Mouse (Mus musculus) liver, embryonic 14.5 days (tissue): Measurements from ENCODE around the gene Yju2. TPM values are rescaled to one million over a fixed set of nuclear protein-coding genes. Genes with fewer than 3 reads are reported as not detected.

Experiments
- ATAC-seq: fragments of 200-750 bp; cut with Nextera tagmentation; 2 replicates; pipeline ENCODE4 v1.8.0; 2017; ENCODE audit warnings: moderate number of reproducible peaks, mild to moderate bottlenecking, moderate library complexity; ENCODE audit not compliant: insufficient read depth
- DNase-seq, 3 experiments: peaks; one replicate each; pipeline ENCODE4 v3.0.0-alpha.2; 2012 to 2013; ENCODE audit warnings: low read depth in 3 of 3, low spot score in 3 of 3
- H3K27ac ChIP-seq: fragments of 300-500 bp; sonication (generic); 2 replicates; pipeline ENCODE4 v1.5.1; 2014; ENCODE audit warnings: moderate library complexity, mild to moderate bottlenecking, control low read depth, inconsistent platforms
- H3K27me3 ChIP-seq: fragments of 300-500 bp; sonication (generic); 2 replicates; pipeline ENCODE4 v1.6.1; 2014; ENCODE audit warnings: mild to moderate bottlenecking, low read length, moderate library complexity; ENCODE audit not compliant: control insufficient read depth, insufficient read depth
- H3K36me3 ChIP-seq: fragments of 300-500 bp; sonication (generic); replicated peaks from 2 replicates; pipeline ENCODE4 v1.6.1; 2014; ENCODE audit warnings: low read depth; ENCODE audit not compliant: control insufficient read depth, insufficient read depth
- H3K4me1 ChIP-seq, 2 experiments: fragments of 200-500 bp in 1 of 2; fragments of 300-500 bp in 1 of 2; sonication (generic) in 1 of 2; replicated peaks; 2 replicates each; pipeline ENCODE4 v1.6.1; 2012 to 2014; ENCODE audit warnings: antibody characterized with exemption in 1 of 2, inconsistent platforms in 1 of 2, low read length in 1 of 2; ENCODE audit not compliant: control insufficient read depth in 2 of 2, insufficient read depth in 2 of 2
- H3K4me2 ChIP-seq: fragments of 300-500 bp; sonication (generic); 2 replicates; pipeline ENCODE4 v1.6.1; 2014; ENCODE audit warnings: low read depth, mild to moderate bottlenecking, control low read depth, moderate library complexity
- H3K4me3 ChIP-seq, 2 experiments: fragments of 200-500 bp in 1 of 2; fragments of 300-500 bp in 1 of 2; sonication (generic) in 1 of 2; 2 replicates each; pipeline ENCODE4 v1.5.1; 2012 to 2014; ENCODE audit warnings: low read depth in 2 of 2, low read length in 2 of 2, mild to moderate bottlenecking in 2 of 2, control low read depth in 1 of 2, inconsistent platforms in 1 of 2, moderate library complexity in 1 of 2; ENCODE audit not compliant: insufficient read depth in 1 of 2
- H3K9ac ChIP-seq: fragments of 300-500 bp; sonication (generic); replicated peaks from 2 replicates; pipeline ENCODE4 v1.6.1; 2014; ENCODE audit warnings: mild to moderate bottlenecking, control low read depth, moderate library complexity
- H3K9me3 ChIP-seq: fragments of 300-500 bp; sonication (generic); 2 replicates; pipeline ENCODE4 v1.6.1; 2016; ENCODE audit warnings: low read length, mixed read lengths; ENCODE audit not compliant: control insufficient read depth
- CTCF ChIP-seq: IDR thresholded peaks from 2 replicates; pipeline ENCODE4 v1.5.1; 2016; ENCODE audit warnings: antibody characterized with exemption, low read depth, control low read depth
- EP300 ChIP-seq: IDR thresholded peaks from 2 replicates; pipeline ENCODE4 v1.6.1; 2016; ENCODE audit warnings: antibody characterized with exemption, low read depth
- WGBS: fragments of 180-500 bp; shearing (Covaris S2); extraction: QIAGEN DNeasy Blood & Tissue Kit; methylation state at CpG from one replicate; pipeline ENCODE4 v1.1.7; 2014; ENCODE audit not compliant: insufficient replicate concordance; 5-methylcytosine and 5-hydroxymethylcytosine counted together
- polyA plus RNA-seq, 2 experiments: library from polyadenylated mRNA; depleted of rRNA in 1 of 2; stranded (reverse) in 1 of 2; unstranded in 1 of 2; fragments of >200 nt; fragmentation: Nextera tagmentation in 1 of 2; extraction: Ambion mirVana in 1 of 2; gene quantifications; 2 replicates each; pipeline versions ENCODE4 v1.2.1 to v1.2.3; 2012 to 2014

The Yju2 gene
- polyA plus RNA-seq, 2 experiments = 5.1 to 5.2 TPM

GRCm38 (mm10) chr17:56016793-56017785 lies 58.2 kb downstream of the Yju2 start:
- peaks cover 17% of the 10 kb centered on the region for H3K36me3 ChIP-seq
- H3K4me1 ChIP-seq = no peaks in the 10 kb centered on the region
- H3K4me2 ChIP-seq = no peak overlapping the region
- H3K27me3 ChIP-seq = no peaks in the 10 kb centered on the region
- H3K27ac ChIP-seq = no peak overlapping the region
- TF ChIP-seq CTCF (no peak), EP300 (no peak)
- WGBS = 80% methylated on average over 15 of the region's 15 CpGs
- no peak for DNase-seq
- no peak overlapping the region for H3K9ac ChIP-seq
- no peak for ATAC-seq
- H3K9me3 ChIP-seq = no peaks in the 10 kb centered on the region
- no peak overlapping the region for H3K4me3 ChIP-seq

- Histone ChIP-seq H3K27me3 (no peaks in the 10 kb centered on the region), H3K27ac (no peak overlapping the region), H3K4me3 (no peak overlapping the region), H3K36me3 (peaks cover 17% of the 10 kb centered on the region), H3K4me1 (0 out of 4 replicates have a peak, but pooled peaks cover 0 to 2% of the 10 kb centered on the region in 2 experiments), H3K9ac (no peak overlapping the region), H3K4me2 (no peak overlapping the region), H3K9me3 (no peaks in the 10 kb centered on the region)
- ATAC-seq (no peak), DNase-seq (no peak)
- WGBS = 86% methylated on average over 7 of the region's 7 CpGs
- no peak for TF ChIP-seq CTCF
- TF ChIP-seq EP300 = no peak
Measured at GRCm38 (mm10) chr17:56017848-56018247, 58.9 kb downstream of the Yju2 start.

Other genes with a start within 250 kb of the Yju2 start
- 4.9 and 8.4 TPM in 2 replicates for gene Pot1b, start 246.5 kb upstream of the Yju2 start, polyA plus RNA-seq (2012; rRNA removed)
- gene Pot1b, start 246.5 kb upstream of the Yju2 start, polyA plus RNA-seq (2014; fragmentation: Nextera tagmentation; extraction: Ambion mirVana) = 2.9 and 3.7 TPM in 2 replicates
- 0.84 and 0.98 TPM in 2 replicates for gene Adgre4, start 209.1 kb upstream of the Yju2 start, polyA plus RNA-seq (2012; rRNA removed)
- 1.9 and 2.3 TPM in 2 replicates for gene Adgre4, start 209.1 kb upstream of the Yju2 start, polyA plus RNA-seq (2014; fragmentation: Nextera tagmentation; extraction: Ambion mirVana)
- 0.40 and 0.71 TPM in 2 replicates for gene Zfp119a, start 80.2 kb upstream of the Yju2 start, polyA plus RNA-seq (2012; rRNA removed)
- gene Zfp119a, start 80.2 kb upstream of the Yju2 start, polyA plus RNA-seq (2014; fragmentation: Nextera tagmentation; extraction: Ambion mirVana) = 2.1 and 2.2 TPM in 2 replicates
- gene Zfp959, start 67.0 kb upstream of the Yju2 start, polyA plus RNA-seq (2012; rRNA removed) = 1.6 and 2.6 TPM in 2 replicates
- 4.1 and 4.7 TPM in 2 replicates for gene Zfp959, start 67.0 kb upstream of the Yju2 start, polyA plus RNA-seq (2014; fragmentation: Nextera tagmentation; extraction: Ambion mirVana)
- gene Zfp119b, start 9.6 kb upstream of the Yju2 start, polyA plus RNA-seq (2012; rRNA removed) = 0.44 and 0.76 TPM in 2 replicates
- gene Zfp119b, start 9.6 kb upstream of the Yju2 start, polyA plus RNA-seq (2014; fragmentation: Nextera tagmentation; extraction: Ambion mirVana) = 2.1 and 2.5 TPM in 2 replicates
- gene Ebi3, start 6.5 kb upstream of the Yju2 start, polyA plus RNA-seq (2012; rRNA removed) = 4.1 and 5.5 TPM in 2 replicates
- 3.0 and 4.5 TPM in 2 replicates for gene Ebi3, start 6.5 kb upstream of the Yju2 start, polyA plus RNA-seq (2014; fragmentation: Nextera tagmentation; extraction: Ambion mirVana)
- gene Shd, start 11.4 kb downstream of the Yju2 start, polyA plus RNA-seq (2012; rRNA removed) = 0.31 and 0.83 TPM in 2 replicates
- gene Shd, start 11.4 kb downstream of the Yju2 start, polyA plus RNA-seq (2014; fragmentation: Nextera tagmentation; extraction: Ambion mirVana) = not detected in 2 replicates
- 0.27 and 0.30 TPM in 2 replicates for gene Fsd1, start 27.4 kb downstream of the Yju2 start, polyA plus RNA-seq (2012; rRNA removed)
- 0.19 and 0.33 TPM in 2 replicates for gene Fsd1, start 27.4 kb downstream of the Yju2 start, polyA plus RNA-seq (2014; fragmentation: Nextera tagmentation; extraction: Ambion mirVana)
- 1.9 and 2.0 TPM in 2 replicates for gene Stap2, start 46.5 kb downstream of the Yju2 start, polyA plus RNA-seq (2012; rRNA removed)
- 1.8 and 2.8 TPM in 2 replicates for gene Stap2, start 46.5 kb downstream of the Yju2 start, polyA plus RNA-seq (2014; fragmentation: Nextera tagmentation; extraction: Ambion mirVana)
- gene Mpnd, start 46.6 kb downstream of the Yju2 start, polyA plus RNA-seq (2012; rRNA removed) = 15.7 TPM in 2 replicates
- gene Mpnd, start 46.6 kb downstream of the Yju2 start, polyA plus RNA-seq (2014; fragmentation: Nextera tagmentation; extraction: Ambion mirVana) = 12.9 and 14.8 TPM in 2 replicates
- 28.8 and 30.0 TPM in 2 replicates for gene Sh3gl1, start 77.5 kb downstream of the Yju2 start, polyA plus RNA-seq (2012; rRNA removed)
- gene Sh3gl1, start 77.5 kb downstream of the Yju2 start, polyA plus RNA-seq (2014; fragmentation: Nextera tagmentation; extraction: Ambion mirVana) = 32.5 and 32.9 TPM in 2 replicates
- gene Chaf1a, start 81.3 kb downstream of the Yju2 start, polyA plus RNA-seq (2012; rRNA removed) = 10.8 and 14.6 TPM in 2 replicates
- 10.2 and 13.0 TPM in 2 replicates for gene Chaf1a, start 81.3 kb downstream of the Yju2 start, polyA plus RNA-seq (2014; fragmentation: Nextera tagmentation; extraction: Ambion mirVana)
- gene Ubxn6, start 115.9 kb downstream of the Yju2 start, polyA plus RNA-seq (2012; rRNA removed) = 7.3 TPM in 2 replicates
- gene Ubxn6, start 115.9 kb downstream of the Yju2 start, polyA plus RNA-seq (2014; fragmentation: Nextera tagmentation; extraction: Ambion mirVana) = 10.8 and 12.2 TPM in 2 replicates
- 18.2 and 29.5 TPM in 2 replicates for gene Hdgfl2, start 120.5 kb downstream of the Yju2 start, polyA plus RNA-seq (2012; rRNA removed)
- gene Hdgfl2, start 120.5 kb downstream of the Yju2 start, polyA plus RNA-seq (2014; fragmentation: Nextera tagmentation; extraction: Ambion mirVana) = 26.0 and 36.0 TPM in 2 replicates
- 0.01 TPM in 2 replicates for gene Plin4, start 150.7 kb downstream of the Yju2 start, polyA plus RNA-seq (2012; rRNA removed)
- gene Plin4, start 150.7 kb downstream of the Yju2 start, polyA plus RNA-seq (2014; fragmentation: Nextera tagmentation; extraction: Ambion mirVana) = 0.03 TPM in 1 of 2 replicates, not detected in the other
- 0.11 and 0.29 TPM in 2 replicates for gene Plin5, start 158.5 kb downstream of the Yju2 start, polyA plus RNA-seq (2012; rRNA removed)
- 0.34 and 0.35 TPM in 2 replicates for gene Plin5, start 158.5 kb downstream of the Yju2 start, polyA plus RNA-seq (2014; fragmentation: Nextera tagmentation; extraction: Ambion mirVana)
- 0.09 and 0.10 TPM in 2 replicates for gene Lrg1, start 162.9 kb downstream of the Yju2 start, polyA plus RNA-seq (2012; rRNA removed)
- gene Lrg1, start 162.9 kb downstream of the Yju2 start, polyA plus RNA-seq (2014; fragmentation: Nextera tagmentation; extraction: Ambion mirVana) = 0.29 and 0.67 TPM in 2 replicates
- 0.92 and 1.1 TPM in 2 replicates for gene Sema6b, start 181.2 kb downstream of the Yju2 start, polyA plus RNA-seq (2012; rRNA removed)
- gene Sema6b, start 181.2 kb downstream of the Yju2 start, polyA plus RNA-seq (2014; fragmentation: Nextera tagmentation; extraction: Ambion mirVana) = 0.43 and 0.71 TPM in 2 replicates
- gene Tnfaip8l1, start 203.4 kb downstream of the Yju2 start, polyA plus RNA-seq (2012; rRNA removed) = 1.5 and 1.8 TPM in 2 replicates
- 2.4 and 2.7 TPM in 2 replicates for gene Tnfaip8l1, start 203.4 kb downstream of the Yju2 start, polyA plus RNA-seq (2014; fragmentation: Nextera tagmentation; extraction: Ambion mirVana)
- gene Mydgf, start 224.8 kb downstream of the Yju2 start, polyA plus RNA-seq (2012; rRNA removed) = 35.9 and 37.3 TPM in 2 replicates
- 48.8 and 50.3 TPM in 2 replicates for gene Mydgf, start 224.8 kb downstream of the Yju2 start, polyA plus RNA-seq (2014; fragmentation: Nextera tagmentation; extraction: Ambion mirVana)